Mouse (Mus musculus) MEL (cell line): ENCODE results near the gene Ank2. TPM values are rescaled to one million over a fixed set of nuclear protein-coding genes. Genes with fewer than 3 reads are reported as not detected.

ENCODE experiments used
- DNase-seq: peaks from one replicate; pipeline ENCODE4 v3.0.0; 2011; ENCODE audit warnings: low read depth, low spot score
- H3K27ac ChIP-seq: 2 replicates; pipeline ENCODE4 v1.5.1; 2012; ENCODE audit warnings: low read depth, mild to moderate bottlenecking, control low read depth, low read length, moderate library complexity; ENCODE audit not compliant: control insufficient read depth
- H3K27me3 ChIP-seq, 2 experiments: fragments of 150-350 bp in 1 of 2; sonication (generic) in 1 of 2; 2 replicates each; pipeline ENCODE4 v1.6.1; 2012; ENCODE audit warnings: low read length in 2 of 2, mild to moderate bottlenecking in 2 of 2, improper control_type of control experiment in 1 of 2, moderate library complexity in 1 of 2; ENCODE audit not compliant: insufficient read depth in 2 of 2, control insufficient read depth in 1 of 2
- H3K36me3 ChIP-seq, 2 experiments: 2 replicates each; pipeline ENCODE4 v1.6.1; 2012 to 2014; ENCODE audit warnings: low read length in 2 of 2, improper control_type of control experiment in 1 of 2, inconsistent platforms in 1 of 2, mild to moderate bottlenecking in 1 of 2; ENCODE audit not compliant: insufficient read depth in 2 of 2, control insufficient read depth in 1 of 2
- H3K4me1 ChIP-seq, 2 experiments: fragments of 150-350 bp in 1 of 2; sonication (generic) in 1 of 2; 2 replicates each; pipeline ENCODE4 v1.6.1; 2012; ENCODE audit warnings: low read length in 2 of 2, improper control_type of control experiment in 1 of 2, mild to moderate bottlenecking in 1 of 2; ENCODE audit not compliant: insufficient read depth in 2 of 2, control insufficient read depth in 1 of 2
- H3K4me3 ChIP-seq, 2 experiments: fragments of 150-350 bp in 1 of 2; sonication (generic) in 1 of 2; 2 replicates each; pipeline ENCODE4 v1.5.1; 2012; ENCODE audit warnings: low read depth in 2 of 2, low read length in 2 of 2, mild to moderate bottlenecking in 2 of 2, moderate library complexity in 2 of 2, control low read depth in 1 of 2, improper control_type of control experiment in 1 of 2; ENCODE audit not compliant: control insufficient read depth in 1 of 2, insufficient read depth in 1 of 2
- H3K79me2 ChIP-seq: 2 replicates; pipeline ENCODE4 v1.6.1; 2012; ENCODE audit warnings: mild to moderate bottlenecking, low read length, moderate library complexity; ENCODE audit not compliant: control insufficient read depth, poor library complexity, insufficient read depth
- H3K9ac ChIP-seq: 2 replicates; pipeline ENCODE4 v1.6.1; 2012; ENCODE audit warnings: low read depth, mild to moderate bottlenecking, control low read depth, low read length, moderate library complexity; ENCODE audit not compliant: control insufficient read depth, poor library complexity, severe bottlenecking
- H3K9me3 ChIP-seq: fragments of 150-350 bp; sonication (generic); replicated peaks from 2 replicates; pipeline ENCODE4 v1.6.1; 2012; ENCODE audit warnings: mild to moderate bottlenecking, low read length, improper control_type of control experiment, moderate library complexity; ENCODE audit not compliant: insufficient read depth
- BHLHE40 ChIP-seq: IDR thresholded peaks from 2 replicates; pipeline ENCODE4 v1.6.1; 2012; ENCODE audit warnings: low read depth, mild to moderate bottlenecking, inconsistent platforms, low read length, improper control_type of control experiment, borderline replicate concordance
- CHD1 ChIP-seq: IDR thresholded peaks from 2 replicates; pipeline ENCODE4 v1.6.1; 2012; ENCODE audit warnings: low read depth, mild to moderate bottlenecking, inconsistent platforms, low read length, improper control_type of control experiment
- CHD2 ChIP-seq: IDR thresholded peaks from 2 replicates; pipeline ENCODE4 v1.6.1; 2011; ENCODE audit warnings: low read length, improper control_type of control experiment
- CTCF ChIP-seq, 3 experiments: IDR thresholded peaks in 2 of 3; conservative IDR thresholded peaks in 1 of 3; 2 replicates each; pipeline ENCODE4 v1.5.1; 2011 to 2012; ENCODE audit warnings: low read length in 3 of 3, low read depth in 2 of 3, mild to moderate bottlenecking in 2 of 3, improper control_type of control experiment in 1 of 3, inconsistent platforms in 1 of 3, mixed read lengths in 1 of 3, moderate library complexity in 1 of 3; ENCODE audit not compliant: control insufficient read depth in 1 of 3, insufficient read depth in 1 of 3, poor library complexity in 1 of 3, severe bottlenecking in 1 of 3
- ELF1 ChIP-seq: IDR thresholded peaks from 2 replicates; pipeline ENCODE4 v1.6.1; 2014; ENCODE audit warnings: low read depth, mild to moderate bottlenecking, inconsistent platforms, low read length, improper control_type of control experiment, moderate library complexity
- ETS1 ChIP-seq: IDR thresholded peaks from 2 replicates; pipeline ENCODE4 v1.6.1; 2012; ENCODE audit warnings: low read depth, mild to moderate bottlenecking, inconsistent platforms, low read length, improper control_type of control experiment, moderate library complexity
- HCFC1 ChIP-seq: IDR thresholded peaks from 2 replicates; pipeline ENCODE4 v1.6.1; 2012; ENCODE audit warnings: low read depth, mild to moderate bottlenecking, inconsistent platforms, low read length, improper control_type of control experiment, moderate library complexity
- JUND ChIP-seq: IDR thresholded peaks from 2 replicates; pipeline ENCODE4 v1.6.1; 2011; ENCODE audit warnings: low read depth, mild to moderate bottlenecking, improper control_type of control experiment, low read length
- KAT2A ChIP-seq: conservative IDR thresholded peaks from 2 replicates; pipeline ENCODE4 v1.6.1; 2012; ENCODE audit warnings: low read depth, low read length, improper control_type of control experiment, inconsistent platforms
- MAFK ChIP-seq: IDR thresholded peaks from 2 replicates; pipeline ENCODE4 v1.6.1; 2011; ENCODE audit warnings: low read depth, mild to moderate bottlenecking, low read length, improper control_type of control experiment, borderline replicate concordance
- MEF2A ChIP-seq: IDR thresholded peaks from 2 replicates; pipeline ENCODE4 v1.6.1; 2014; ENCODE audit warnings: low read depth, mild to moderate bottlenecking, inconsistent platforms, low read length, improper control_type of control experiment; ENCODE audit not compliant: poor library complexity, insufficient replicate concordance, severe bottlenecking; ENCODE audit errors: extremely low read depth
- MYB ChIP-seq: IDR thresholded peaks from 2 replicates; pipeline ENCODE4 v1.6.1; 2011; ENCODE audit warnings: mild to moderate bottlenecking, low read depth, low read length, improper control_type of control experiment
- MYC ChIP-seq: IDR thresholded peaks from 2 replicates; pipeline ENCODE4 v1.6.1; 2011; ENCODE audit warnings: low read depth, mild to moderate bottlenecking, low read length, improper control_type of control experiment, moderate library complexity
- NRF1 ChIP-seq: IDR thresholded peaks from 2 replicates; pipeline ENCODE4 v1.6.1; 2014; ENCODE audit warnings: low read depth, mild to moderate bottlenecking, inconsistent platforms, low read length, improper control_type of control experiment, moderate library complexity; ENCODE audit not compliant: poor library complexity, insufficient read depth, severe bottlenecking
- POLR2A ChIP-seq, 2 experiments: IDR thresholded peaks; 2 replicates each; pipeline ENCODE4 v1.6.1; 2011 to 2012; ENCODE audit warnings: low read length in 2 of 2, mild to moderate bottlenecking in 2 of 2, control low read depth in 1 of 2, improper control_type of control experiment in 1 of 2, low read depth in 1 of 2, moderate library complexity in 1 of 2; ENCODE audit not compliant: control insufficient read depth in 1 of 2, insufficient read depth in 1 of 2, poor library complexity in 1 of 2
- POLR2AphosphoS2 ChIP-seq: IDR thresholded peaks from 2 replicates; pipeline ENCODE4 v1.6.1; 2011; ENCODE audit warnings: low read length, improper control_type of control experiment
- POLR2AphosphoS5 ChIP-seq: IDR thresholded peaks from 2 replicates; pipeline ENCODE4 v1.6.1; 2012; ENCODE audit warnings: low read depth, borderline replicate concordance, mild to moderate bottlenecking, inconsistent platforms, low read length, moderate library complexity, mixed read lengths
- RAD21 ChIP-seq: IDR thresholded peaks from 2 replicates; pipeline ENCODE4 v1.6.1; 2011; ENCODE audit warnings: mild to moderate bottlenecking, low read depth, low read length, improper control_type of control experiment
- SMC3 ChIP-seq: IDR thresholded peaks from 2 replicates; pipeline ENCODE4 v1.6.1; 2011; ENCODE audit warnings: low read depth, low read length, improper control_type of control experiment
- TAL1 ChIP-seq: IDR thresholded peaks from 2 replicates; pipeline ENCODE4 v1.6.1; 2012; ENCODE audit warnings: mild to moderate bottlenecking, inconsistent platforms, low read length, moderate library complexity, mixed read lengths
- UBTF ChIP-seq: IDR thresholded peaks from 2 replicates; pipeline ENCODE4 v1.6.1; 2012; ENCODE audit warnings: low read depth, mild to moderate bottlenecking, inconsistent platforms, low read length, improper control_type of control experiment, moderate library complexity, borderline replicate concordance; ENCODE audit not compliant: insufficient read depth
- USF2 ChIP-seq, 2 experiments: IDR thresholded peaks; 2 replicates each; pipeline ENCODE4 v1.6.1; 2011 to 2012; ENCODE audit warnings: improper control_type of control experiment in 2 of 2, low read length in 2 of 2, borderline replicate concordance in 1 of 2, inconsistent platforms in 1 of 2, low read depth in 1 of 2, mild to moderate bottlenecking in 1 of 2; ENCODE audit not compliant: insufficient read depth in 1 of 2
- ZMIZ1 ChIP-seq: IDR thresholded peaks from 2 replicates; pipeline ENCODE4 v1.6.1; 2012; ENCODE audit warnings: low read depth, mild to moderate bottlenecking, inconsistent platforms, low read length, improper control_type of control experiment, moderate library complexity
- polyA plus RNA-seq, 2 experiments: library from polyadenylated mRNA; stranded (reverse) in 1 of 2; unstranded in 1 of 2; fragments of >175 nt in 1 of 2; fragments of >200 nt in 1 of 2; gene quantifications; 2 replicates each; pipeline versions ENCODE4 v1.2.1 to v1.2.4; 2012; ENCODE audit warnings: low replicate concordance in 2 of 2, low read depth in 1 of 2; ENCODE audit not compliant: insufficient read length in 2 of 2, insufficient read depth in 1 of 2, missing spikeins in 1 of 2
- total RNA-seq: library from RNA; depleted of rRNA; stranded (reverse); fragments of 300-350 nt; gene quantifications from 2 replicates; pipeline ENCODE4 v1.2.3, GENCODE M21; 2012

Ank2 gene
- total and polyA plus RNA-seq, 3 experiments: 2.7 to 4.5 TPM; not detected in 1

DNA sequence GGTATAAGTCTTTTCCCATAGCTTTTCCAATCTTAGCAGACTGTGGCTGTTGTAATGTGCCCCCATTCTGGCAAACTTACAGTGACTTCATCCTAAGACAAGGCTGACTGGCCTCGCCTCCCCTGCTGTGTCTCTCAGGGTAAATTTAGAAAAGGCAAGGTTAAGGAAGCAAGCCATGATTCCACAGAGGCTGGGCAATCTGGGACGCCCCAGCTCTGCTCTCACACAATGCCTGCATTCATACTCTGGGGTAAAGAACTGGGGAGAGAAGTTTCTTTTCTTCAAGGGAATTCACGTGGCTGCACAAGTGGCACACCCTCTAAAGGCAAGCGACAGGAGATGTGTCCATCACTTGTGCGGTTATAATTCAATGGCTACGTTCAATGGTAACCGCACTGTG lies 505.0 kb downstream of the Ank2 start:
- no peaks in the 10 kb centered on the region for H3K9me3 ChIP-seq

GRCm38 (mm10) chr3:126989936-126990335 lies 509.2 kb downstream of the Ank2 start:
- H3K27me3 ChIP-seq: no peaks in the 10 kb centered on the region
- H3K27ac ChIP-seq: no peak overlapping the region
- no peaks in the 10 kb centered on the region for H3K36me3 ChIP-seq
- no peaks in the 10 kb centered on the region for H3K4me1 ChIP-seq
- TF ChIP-seq MEF2A (no peak), MYC (no peak), POLR2A (IDR thresholded peaks at IDR 0.05; ENCODE audit: control insufficient read depth in 1 of 2, insufficient read depth in 1 of 2, low read depth in 1 of 2, low read length in 2 of 2, poor library complexity in 1 of 2) (no peak), POLR2AphosphoS5 (no peak), MYB (no peak), USF2 (IDR thresholded peaks at IDR 0.05; ENCODE audit: borderline replicate concordance in 1 of 2, insufficient read depth in 1 of 2, low read depth in 1 of 2, low read length in 2 of 2) (no peak), SMC3 (no peak), JUND (no peak), ZMIZ1 (no peak), ETS1 (no peak), POLR2AphosphoS2 (no peak), KAT2A (no peak), RAD21 (no peak), CHD2 (no peak), BHLHE40 (no peak), NRF1 (no peak), UBTF (no peak), MAFK (no peak), CHD1 (no peak), HCFC1 (no peak)
- TF ChIP-seq, all 39 proteins: peak for 0
- no peaks in the 10 kb centered on the region for H3K9me3 ChIP-seq
- no peak overlapping the region for H3K4me3 ChIP-seq
- DNase-seq: peak; percentile 8
- H3K79me2 ChIP-seq: no peaks in the 10 kb centered on the region
- no peak overlapping the region for H3K9ac ChIP-seq

More for the DNA sequence above, 505.0 kb downstream of the Ank2 start:
- Histone ChIP-seq H3K79me2 (no peaks in the 10 kb centered on the region), H3K36me3 (no peaks in the 10 kb centered on the region), H3K27me3 (no peaks in the 10 kb centered on the region), H3K9ac (no peak overlapping the region), H3K4me3 (no peak overlapping the region), H3K4me1 (no peaks in the 10 kb centered on the region), H3K27ac (no peak overlapping the region)
- TF ChIP-seq BHLHE40 (no peak), TAL1 (no peak), KAT2A (no peak), CHD2 (no peak), CHD1 (no peak), USF2 (IDR thresholded peaks at IDR 0.05; ENCODE audit: borderline replicate concordance in 1 of 2, insufficient read depth in 1 of 2, low read depth in 1 of 2, low read length in 2 of 2) (no peak), ELF1 (no peak), RAD21 (no peak), ZMIZ1 (no peak), CTCF (IDR thresholded peaks at IDR 0.05 in 2 of 3, conservative IDR thresholded peaks at IDR 0.05 in 1 of 3; ENCODE audit: control insufficient read depth in 1 of 3, insufficient read depth in 1 of 3, low read depth in 2 of 3, low read length in 3 of 3, poor library complexity in 1 of 3, severe bottlenecking in 1 of 3) (no peak), HCFC1 (no peak), MYB (no peak)
- DNase-seq: no peak
